Mouse (Mus musculus) hindbrain, embryonic 15.5 days (tissue): ENCODE data around the gene Serpina1c. TPM values are rescaled to one million over a fixed set of nuclear protein-coding genes. Genes with fewer than 3 reads are reported as not detected.
"Not testable (repeated sequence)": the region's sequence is repeated elsewhere in the genome, so short reads cannot be mapped to it uniquely, and the experiment has no call there.

Source experiments
- ATAC-seq: fragments of 200-750 bp; cut with Nextera tagmentation; 2 replicates; pipeline ENCODE4 v1.8.0; 2017; ENCODE audit warnings: low read depth, moderate number of reproducible peaks, moderate TSS enrichment; ENCODE audit not compliant: low FRiP score
- H3K27ac ChIP-seq: fragments of 300-500 bp; sonication (generic); replicated peaks from 2 replicates; pipeline ENCODE4 v1.5.1; 2015; ENCODE audit warnings: mild to moderate bottlenecking, inconsistent platforms
- H3K27me3 ChIP-seq: fragments of 300-500 bp; sonication (generic); 2 replicates; pipeline ENCODE4 v1.6.1; 2015; ENCODE audit warnings: control low read depth, inconsistent platforms
- H3K36me3 ChIP-seq: fragments of 300-500 bp; sonication (generic); 2 replicates; pipeline ENCODE4 v1.6.1; 2015; ENCODE audit warnings: control low read depth, inconsistent platforms
- H3K4me1 ChIP-seq: fragments of 300-500 bp; sonication (generic); replicated peaks from 2 replicates; pipeline ENCODE4 v1.6.1; 2015; ENCODE audit warnings: control low read depth, inconsistent platforms
- H3K4me2 ChIP-seq: fragments of 300-500 bp; sonication (generic); 2 replicates; pipeline ENCODE4 v1.6.1; 2015; ENCODE audit warnings: moderate library complexity, mild to moderate bottlenecking, inconsistent platforms
- H3K4me3 ChIP-seq: fragments of 300-500 bp; sonication (generic); 2 replicates; pipeline ENCODE4 v1.5.1; 2015; ENCODE audit warnings: mild to moderate bottlenecking, inconsistent platforms
- H3K9ac ChIP-seq: fragments of 300-500 bp; sonication (generic); 2 replicates; pipeline ENCODE4 v1.6.1; 2015; ENCODE audit warnings: inconsistent platforms
- H3K9me3 ChIP-seq: fragments of 300-500 bp; sonication (generic); 2 replicates; pipeline ENCODE4 v1.6.1; 2016; ENCODE audit warnings: control low read depth, inconsistent platforms
- WGBS: fragments of 180-500 bp; shearing (Covaris S2); methylation state at CpG from one replicate; pipeline ENCODE4 v1.1.7; 2015; 5-methylcytosine and 5-hydroxymethylcytosine counted together
- polyA plus RNA-seq: library from polyadenylated mRNA; unstranded; fragments of >200 nt; fragmentation: Nextera tagmentation; extraction: Ambion mirVana; gene quantifications from 2 replicates; pipeline ENCODE4 v1.2.1, GENCODE M21; 2015

Serpina1c gene
- polyA plus RNA-seq, result 0.19 TPM in 1 of 2 replicates, not detected in the other

DNA sequence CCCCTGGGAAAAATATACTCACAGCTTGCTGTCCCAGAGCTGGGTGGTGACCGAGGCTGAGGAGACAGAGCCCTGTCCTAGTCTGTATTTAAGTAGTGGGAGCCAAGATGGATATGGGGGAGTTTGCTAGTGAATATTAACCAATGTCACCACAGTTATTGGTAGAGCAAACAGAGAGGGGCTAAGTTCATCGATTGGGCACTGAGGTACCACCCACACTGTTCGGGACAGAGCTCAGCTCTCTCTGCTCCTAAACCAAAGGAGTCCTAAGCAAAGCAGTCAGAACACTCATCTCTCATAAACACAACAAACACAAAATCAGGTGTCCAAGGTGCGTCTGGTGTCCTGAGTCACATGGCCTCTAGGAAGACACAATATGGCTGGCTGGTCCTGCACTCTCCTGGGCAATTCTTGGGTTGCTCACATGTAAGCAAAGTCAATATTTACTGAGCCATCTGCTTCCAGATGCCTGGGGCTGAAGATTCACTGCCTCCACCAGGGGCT is at the start of gene Serpina1c:
TSS of gene Serpina1c (minus strand) at position 51 of the 504 bp plus-strand sequence.
- not testable (repeated sequence) for H3K36me3 ChIP-seq, ATAC-seq, H3K4me3 ChIP-seq, H3K9me3 ChIP-seq, H3K9ac ChIP-seq, H3K4me1 ChIP-seq, H3K4me2 ChIP-seq, H3K27me3 ChIP-seq, H3K27ac ChIP-seq
- WGBS, result 85% methylated on average over 4 of the region's 4 CpGs

DNA sequence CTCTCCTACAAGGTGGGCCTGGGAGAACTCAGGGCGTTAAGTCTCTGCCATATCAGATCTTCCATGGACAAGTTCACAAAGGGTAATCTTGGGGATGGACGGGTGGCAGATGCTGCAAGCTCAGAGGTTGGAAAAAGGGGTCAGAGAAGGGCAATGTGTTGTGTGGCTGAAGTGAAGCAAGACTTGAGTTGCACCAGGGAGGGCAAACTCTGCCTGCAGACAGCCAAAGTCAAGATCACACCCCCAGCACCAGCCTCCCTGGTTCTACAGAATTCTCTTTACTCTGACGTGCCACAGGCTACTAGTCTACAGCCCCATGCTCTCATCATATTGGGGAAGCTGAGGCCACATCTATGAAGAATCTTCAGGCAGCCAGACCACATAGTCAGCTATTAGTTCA is 48.3 kb upstream of the Serpina1c start:
- H3K36me3 ChIP-seq, H3K27me3 ChIP-seq, ATAC-seq, H3K27ac ChIP-seq, H3K9me3 ChIP-seq, H3K4me2 ChIP-seq, H3K4me3 ChIP-seq, H3K4me1 ChIP-seq, H3K9ac ChIP-seq: not testable (repeated sequence)
- WGBS, result 82% methylated on average over 3 of the region's 3 CpGs

DNA sequence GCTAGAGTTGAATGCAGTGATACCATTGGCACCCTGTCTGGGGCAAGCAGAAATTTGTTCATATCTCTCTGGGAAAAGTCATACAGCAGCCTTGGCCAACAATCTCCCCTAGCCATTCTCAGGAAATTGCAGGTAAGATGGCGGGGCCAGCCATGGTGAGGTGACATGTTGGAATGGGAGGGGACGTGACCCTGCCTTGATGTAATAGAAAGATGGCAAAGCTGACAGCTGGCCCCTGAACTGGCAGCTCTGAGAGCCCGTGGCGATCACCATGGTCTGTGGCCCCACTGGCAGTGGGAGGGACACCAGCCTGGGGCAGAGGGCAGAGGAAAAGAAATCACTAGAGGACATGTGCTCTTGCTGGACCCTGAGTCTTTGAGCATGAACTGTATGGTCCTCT is 41.6 kb upstream of the Serpina1c start:
- H3K4me3 ChIP-seq, result no peak overlapping the region
- no peaks in the 10 kb centered on the region for H3K4me1 ChIP-seq
- no peaks in the 10 kb centered on the region for H3K27me3 ChIP-seq
- no peak overlapping the region for H3K27ac ChIP-seq
- 88% methylated on average over 4 of the region's 4 CpGs for WGBS
- ATAC-seq, result no peak
- no peak overlapping the region for H3K4me2 ChIP-seq
- H3K9ac ChIP-seq, result no peak overlapping the region
- no peaks in the 10 kb centered on the region for H3K9me3 ChIP-seq
- H3K36me3 ChIP-seq, result no peaks in the 10 kb centered on the region

GRCm38 (mm10) chr12:103909181-103909580 is 4.5 kb upstream of the Serpina1c start:
- H3K4me2 ChIP-seq, H3K27ac ChIP-seq, H3K27me3 ChIP-seq, H3K4me3 ChIP-seq, H3K9ac ChIP-seq, H3K9me3 ChIP-seq, H3K36me3 ChIP-seq, H3K4me1 ChIP-seq, ATAC-seq: not testable (repeated sequence)
- 94% methylated on average over 12 of the region's 16 CpGs for WGBS

DNA sequence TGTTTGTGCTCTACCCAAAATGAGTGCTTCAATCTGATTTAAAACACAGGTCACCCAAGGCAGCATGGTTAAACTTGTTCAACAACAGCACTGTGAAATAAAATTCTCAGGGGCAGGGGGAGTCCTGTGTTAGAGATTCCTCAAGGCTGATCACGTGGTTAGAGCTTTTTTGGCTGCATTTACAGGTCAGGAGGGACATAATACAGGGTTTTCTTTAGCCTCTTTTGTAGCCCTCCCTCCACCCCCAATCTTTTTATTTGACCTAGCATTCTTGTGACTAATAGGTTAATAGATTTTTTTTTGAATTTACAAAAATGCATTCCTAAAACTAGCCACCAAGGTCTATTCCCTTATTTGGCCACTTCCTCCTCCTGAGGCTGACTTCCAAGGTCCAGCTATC is 3.1 kb upstream of the Serpina1c start:
- ATAC-seq, result not testable (repeated sequence)
- 37% methylated on average over 1 of the region's 1 CpGs for WGBS

DNA sequence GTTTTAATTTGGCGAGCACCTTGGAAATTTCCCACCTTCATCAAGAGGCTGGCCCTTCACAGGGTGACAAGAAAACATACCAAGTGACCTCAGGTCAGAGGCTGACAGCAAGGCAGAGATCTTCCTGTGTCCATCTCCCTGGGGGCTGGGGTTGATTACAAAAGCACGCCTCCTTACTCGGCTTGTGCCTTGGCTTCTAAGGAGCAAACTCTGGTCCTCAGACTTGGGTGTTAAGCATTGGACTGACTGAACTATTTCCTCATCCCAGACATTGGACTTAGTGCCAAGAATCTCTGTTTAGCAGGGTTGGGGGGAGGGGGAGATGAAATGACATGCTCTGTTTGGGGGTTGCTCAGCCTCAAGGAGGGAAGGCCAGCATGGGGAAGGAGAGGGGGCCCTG is 2.8 kb downstream of the Serpina1c start:
- not testable (repeated sequence) for H3K4me1 ChIP-seq, H3K4me3 ChIP-seq, H3K4me2 ChIP-seq, H3K9ac ChIP-seq, ATAC-seq, H3K36me3 ChIP-seq, H3K9me3 ChIP-seq, H3K27me3 ChIP-seq, H3K27ac ChIP-seq
- 86% methylated on average over 3 of the region's 3 CpGs for WGBS

More for the DNA sequence above, 3.1 kb upstream of the Serpina1c start:
- not testable (repeated sequence) for H3K9ac ChIP-seq, H3K4me3 ChIP-seq, H3K36me3 ChIP-seq, H3K9me3 ChIP-seq, H3K27me3 ChIP-seq, H3K4me2 ChIP-seq, H3K27ac ChIP-seq, H3K4me1 ChIP-seq

GRCm38 (mm10) chr12:103866873-103867272 is 37.8 kb downstream of the Serpina1c start:
- ATAC-seq, H3K9ac ChIP-seq, H3K27me3 ChIP-seq, H3K36me3 ChIP-seq, H3K4me1 ChIP-seq, H3K4me3 ChIP-seq, H3K27ac ChIP-seq, H3K9me3 ChIP-seq, H3K4me2 ChIP-seq: not testable (repeated sequence)
- WGBS, result 89% methylated on average over 1 of the region's 1 CpGs

DNA sequence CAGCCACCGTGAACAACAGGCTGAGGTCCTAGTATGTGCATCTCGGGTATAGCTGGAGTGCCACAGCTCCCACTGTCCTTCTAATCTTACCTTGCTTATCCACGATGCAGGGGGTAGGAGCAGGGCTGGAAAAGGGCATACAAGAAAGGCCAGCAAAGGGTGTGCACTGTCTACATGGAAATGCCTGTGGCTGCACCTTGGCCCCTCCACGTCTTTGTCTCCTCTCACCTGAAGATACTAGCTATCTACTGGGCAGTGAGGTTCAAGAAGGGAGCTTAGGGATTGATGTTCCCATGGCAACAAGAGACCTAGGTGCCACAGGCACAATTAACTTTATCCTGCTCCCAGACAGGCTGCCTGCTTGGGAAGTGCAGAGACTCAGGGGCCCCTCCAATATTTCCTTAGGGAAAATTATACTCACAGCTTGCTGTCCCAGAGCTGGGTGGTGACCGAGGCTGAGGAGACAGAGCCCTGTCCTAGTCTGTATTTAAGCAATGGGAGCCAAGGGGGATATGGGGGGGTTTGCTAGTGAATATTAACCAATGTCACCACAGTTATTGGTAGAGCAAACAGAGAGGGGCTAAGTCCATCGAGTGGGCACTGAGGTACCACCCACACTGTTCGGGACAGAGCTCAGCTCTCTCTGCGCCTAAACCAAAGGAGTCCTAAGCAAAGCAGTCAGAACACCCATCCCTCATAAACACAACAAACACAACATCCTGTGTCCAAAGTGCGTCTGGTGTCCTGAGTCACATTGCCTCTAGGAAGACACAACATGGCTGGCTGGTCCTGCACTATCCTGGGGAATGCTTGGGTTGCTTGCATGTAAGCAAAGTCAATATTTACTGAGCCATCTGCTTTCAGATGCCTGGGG is 41.3 kb downstream of the Serpina1c start, which contains the start of gene Serpina1a:
TSS of gene Serpina1a (minus strand) at position 462 of the 874 bp plus-strand sequence.
- H3K4me2 ChIP-seq, H3K36me3 ChIP-seq, ATAC-seq, H3K27ac ChIP-seq, H3K27me3 ChIP-seq, H3K4me3 ChIP-seq, H3K9me3 ChIP-seq, H3K4me1 ChIP-seq, H3K9ac ChIP-seq: not testable (repeated sequence)
- 86% methylated on average over 9 of the region's 9 CpGs for WGBS

DNA sequence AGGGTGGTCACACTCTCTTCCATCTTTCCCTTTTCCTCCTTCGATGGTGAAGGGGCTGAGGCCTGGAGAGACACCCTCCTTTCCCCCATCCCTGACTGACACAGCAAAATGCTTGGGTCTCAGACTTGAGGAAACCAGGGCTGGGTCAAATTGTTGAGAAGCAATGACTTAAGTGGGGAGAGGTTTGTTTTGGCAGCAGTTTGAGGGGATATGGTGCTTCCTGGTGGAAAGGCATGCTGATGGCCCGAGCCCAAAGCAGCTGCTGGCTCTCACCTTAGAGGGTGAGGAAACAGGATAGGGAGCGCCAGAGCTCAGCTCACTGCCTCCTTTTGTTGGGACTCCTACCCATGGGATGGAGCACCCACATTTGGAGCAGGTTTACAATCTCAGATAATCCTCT is 43.7 kb downstream of the Serpina1c start:
- no peaks in the 10 kb centered on the region for H3K4me1 ChIP-seq
- H3K27me3 ChIP-seq, result no peaks in the 10 kb centered on the region
- no peaks in the 10 kb centered on the region for H3K36me3 ChIP-seq
- no peak overlapping the region for H3K4me2 ChIP-seq
- no peaks in the 10 kb centered on the region for H3K9me3 ChIP-seq
- ATAC-seq, result no peak
- H3K4me3 ChIP-seq, result no peak overlapping the region
- 72% methylated on average over 3 of the region's 3 CpGs for WGBS
- no peak overlapping the region for H3K27ac ChIP-seq
- no peak overlapping the region for H3K9ac ChIP-seq

DNA sequence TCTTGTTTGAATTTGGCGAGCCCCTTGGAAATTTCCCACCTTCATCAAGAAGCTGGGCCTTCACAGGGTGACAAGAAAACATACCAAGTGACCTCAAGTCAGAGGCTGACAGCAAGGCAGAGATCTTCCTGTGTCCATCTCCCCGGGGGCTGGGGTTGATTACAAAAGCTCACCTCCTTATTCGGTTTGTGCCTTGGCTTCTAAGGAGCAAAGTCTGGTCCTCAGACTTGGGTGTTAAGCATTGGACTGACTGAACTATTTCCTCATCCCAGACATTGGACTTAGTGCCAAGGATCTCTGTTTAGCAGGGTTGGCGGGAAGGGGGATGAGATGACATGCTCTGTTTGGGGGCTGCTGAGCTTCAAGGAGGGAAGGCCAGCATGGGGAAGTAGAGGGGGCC is 44.1 kb downstream of the Serpina1c start:
- not testable (repeated sequence) for H3K4me1 ChIP-seq, H3K27me3 ChIP-seq, H3K4me2 ChIP-seq, ATAC-seq, H3K27ac ChIP-seq, H3K9me3 ChIP-seq, H3K36me3 ChIP-seq, H3K9ac ChIP-seq, H3K4me3 ChIP-seq
- 83% methylated on average over 3 of the region's 4 CpGs for WGBS

- not testable (repeated sequence) for H3K27me3 ChIP-seq, ATAC-seq, H3K27ac ChIP-seq, H3K4me1 ChIP-seq, H3K4me3 ChIP-seq, H3K9me3 ChIP-seq, H3K4me2 ChIP-seq, H3K36me3 ChIP-seq, H3K9ac ChIP-seq
- 81% methylated on average over 3 of the region's 3 CpGs for WGBS
These were observed 45.1 kb downstream of the Serpina1c start for GRCm38 (mm10) chr12:103859584-103859983.

GRCm38 (mm10) chr12:103853032-103853431 is 51.7 kb downstream of the Serpina1c start:
- 88% methylated on average over 2 of the region's 2 CpGs for WGBS
- H3K27ac ChIP-seq, result not testable (repeated sequence)

More at GRCm38 (mm10) chr12:103853032-103853431, 51.7 kb downstream of the Serpina1c start:
- H3K36me3 ChIP-seq, H3K4me1 ChIP-seq, H3K4me3 ChIP-seq, H3K4me2 ChIP-seq, H3K27me3 ChIP-seq, H3K9ac ChIP-seq, H3K9me3 ChIP-seq, ATAC-seq: not testable (repeated sequence)
